Mouse (Mus musculus): ENCODE results near the gene Gcsh.

DNA sequence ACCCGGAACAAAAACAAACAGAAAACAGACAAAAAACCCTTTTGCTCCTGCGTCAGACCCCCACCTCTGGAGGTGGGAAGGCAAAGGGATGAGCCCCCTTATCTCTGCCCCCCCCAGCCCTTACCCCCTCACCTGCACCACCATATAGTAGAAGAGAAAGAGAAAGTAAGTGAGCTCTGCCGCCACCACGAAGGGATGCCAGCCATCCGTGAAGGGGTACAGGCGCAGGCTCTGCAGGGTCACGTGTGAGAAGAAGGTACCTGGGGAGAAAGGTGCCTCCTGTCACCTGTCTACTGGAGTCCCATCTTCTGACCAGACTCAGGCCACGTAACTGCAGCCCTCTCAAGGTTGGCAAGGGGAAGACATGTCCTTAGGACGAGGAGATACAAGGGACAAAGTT is 18.0 kb upstream of the Gcsh start:
- no peak for TF ChIP-seq CTCF (conservative IDR thresholded peaks at IDR 0.05; ENCODE audit: low read length)
- no peak for TF ChIP-seq POU5F1 (IDR thresholded peaks at IDR 0.05; ENCODE audit: borderline replicate concordance, low read length)

All from E14TG2a.4 (cell line).